Mouse (Mus musculus): ENCODE results near the gene Igflr1.

Igflr1 gene

GRCm38 (mm10) chr7:30553810-30554584 is 11.2 kb upstream of the Igflr1 start:
- DNase-seq (ENCODE audit: low spot score in 2 of 2) = no peak

GRCm38 (mm10) chr7:30556894-30557536 is 8.2 kb upstream of the Igflr1 start:
- no peak for DNase-seq (ENCODE audit: low spot score in 2 of 2)

- no peak for DNase-seq (ENCODE audit: low spot score in 2 of 2)
These were observed 7.2 kb upstream of the Igflr1 start for GRCm38 (mm10) chr7:30557901-30558514.

GRCm38 (mm10) chr7:30558656-30559442 is 6.4 kb upstream of the Igflr1 start:
- no peak for DNase-seq (ENCODE audit: low spot score in 2 of 2)

- peak; percentile 96 to 98 for DNase-seq (ENCODE audit: low spot score in 2 of 2)
These were observed 5.7 kb upstream of the Igflr1 start, which contains the start of gene Lin37 for GRCm38 (mm10) chr7:30559443-30559954. Gene Lin37 (minus strand): TSS chr7:30559838.

- DNase-seq (ENCODE audit: low spot score in 2 of 2) = no peak
These were observed 4.9 kb upstream of the Igflr1 start for GRCm38 (mm10) chr7:30560296-30560695.

- DNase-seq (ENCODE audit: low spot score in 2 of 2) = peak in 1 of 2 experiments; percentile 50
These were observed 2.6 kb upstream of the Igflr1 start for GRCm38 (mm10) chr7:30562526-30563116.

- peak; percentile 89 to 92 for DNase-seq (ENCODE audit: low spot score in 2 of 2)
These were observed 1.9 kb upstream of the Igflr1 start, which contains the start of the genes U2af1l4, Gm49396 and Psenen for GRCm38 (mm10) chr7:30563117-30563905. Gene U2af1l4 (plus strand): TSS chr7:30563301. Gene Gm49396 (plus strand): TSS chr7:30563344. Gene Psenen (minus strand): TSS chr7:30563627.

GRCm38 (mm10) chr7:30563906-30564280 is 1.3 kb upstream of the Igflr1 start:
- DNase-seq (ENCODE audit: low spot score in 2 of 2) = no peak

- no peak for DNase-seq (ENCODE audit: low spot score in 2 of 2)
These were observed 806 bp downstream of the Igflr1 start for GRCm38 (mm10) chr7:30566033-30566432.

GRCm38 (mm10) chr7:30567555-30567954 is 2.3 kb downstream of the Igflr1 start:
- DNase-seq (ENCODE audit: low spot score in 2 of 2) = no peak

GRCm38 (mm10) chr7:30572389-30572788 is 7.2 kb downstream of the Igflr1 start:
- DNase-seq (ENCODE audit: low spot score in 2 of 2) = no peak

- DNase-seq (ENCODE audit: low spot score in 2 of 2) = no peak
These were observed 7.7 kb downstream of the Igflr1 start for GRCm38 (mm10) chr7:30572969-30573368.

GRCm38 (mm10) chr7:30579950-30580349 is 14.7 kb downstream of the Igflr1 start:
- DNase-seq (ENCODE audit: low spot score in 2 of 2) = no peak

GRCm38 (mm10) chr7:30581547-30581946 is 16.3 kb downstream of the Igflr1 start:
- DNase-seq (ENCODE audit: low spot score in 2 of 2) = no peak

GRCm38 (mm10) chr7:30584339-30584738 is 19.1 kb downstream of the Igflr1 start:
- no peak for DNase-seq (ENCODE audit: low spot score in 2 of 2)

- DNase-seq (ENCODE audit: low spot score in 2 of 2) = no peak
These were observed 19.9 kb downstream of the Igflr1 start for GRCm38 (mm10) chr7:30585170-30585569.

- no peak for DNase-seq (ENCODE audit: low spot score in 2 of 2)
These were observed 21.3 kb downstream of the Igflr1 start for GRCm38 (mm10) chr7:30586455-30587020.

GRCm38 (mm10) chr7:30587842-30588667 is 22.8 kb downstream of the Igflr1 start:
- peak in 1 of 2 experiments; percentile 57 for DNase-seq (ENCODE audit: low spot score in 2 of 2)
